Mouse (Mus musculus): Measurements from ENCODE around the gene Esrra. TPM values are rescaled to one million over a fixed set of nuclear protein-coding genes. Genes with fewer than 3 reads are reported as not detected.

Esrra gene
- total RNA-seq, 1 experiment from 2014 or later = 63.2 TPM

GRCm38 (mm10) chr19:6920741-6921636, 624 bp downstream of the Esrra start:
- peak; percentile 67 for DNase-seq

GRCm38 (mm10) chr19:6919876-6920740, 1.5 kb downstream of the Esrra start:
- peak; percentile 84 for DNase-seq

GRCm38 (mm10) chr19:6919431-6919830, 2.2 kb downstream of the Esrra start:
- DNase-seq = no peak

- no peak for DNase-seq
These were observed 3.3 kb downstream of the Esrra start for GRCm38 (mm10) chr19:6918321-6918720.

GRCm38 (mm10) chr19:6916496-6916895, 5.1 kb downstream of the Esrra start:
- DNase-seq = no peak

GRCm38 (mm10) chr19:6915276-6915675, 6.3 kb downstream of the Esrra start:
- DNase-seq = no peak

GRCm38 (mm10) chr19:6914540-6914939, 7.1 kb downstream of the Esrra start:
- peak; percentile 4 for DNase-seq

GRCm38 (mm10) chr19:6913991-6914390, 7.6 kb downstream of the Esrra start:
- peak; percentile 61 for DNase-seq

- DNase-seq = peak; percentile 2
These were observed 8.6 kb downstream of the Esrra start for GRCm38 (mm10) chr19:6913036-6913435.

- peak; percentile 10 for DNase-seq
These were observed 9.2 kb downstream of the Esrra start for GRCm38 (mm10) chr19:6912205-6912970.

GRCm38 (mm10) chr19:6911101-6912074, 10.2 kb downstream of the Esrra start:
- DNase-seq = peak; percentile 29

GRCm38 (mm10) chr19:6910306-6910705, 11.3 kb downstream of the Esrra start:
- DNase-seq = peak; percentile 77

- peak; percentile 94 for DNase-seq
These were observed 11.9 kb downstream of the Esrra start, which contains the start of the genes Trmt112 and Prdx5 for GRCm38 (mm10) chr19:6909507-6910289. Gene Trmt112 (plus strand): TSS chr19:6909698. Gene Prdx5 (minus strand): TSS chr19:6910106.

- no peak for DNase-seq
These were observed 12.6 kb downstream of the Esrra start for GRCm38 (mm10) chr19:6909021-6909420.

- no peak for DNase-seq
These were observed 13.6 kb downstream of the Esrra start for GRCm38 (mm10) chr19:6907811-6908540.

GRCm38 (mm10) chr19:6907094-6907493, 14.5 kb downstream of the Esrra start:
- DNase-seq = no peak

GRCm38 (mm10) chr19:6906199-6906598, 15.4 kb downstream of the Esrra start:
- DNase-seq = no peak

- DNase-seq = no peak
These were observed 16.0 kb downstream of the Esrra start for GRCm38 (mm10) chr19:6905498-6906159.

- no peak for DNase-seq
These were observed 16.8 kb downstream of the Esrra start for GRCm38 (mm10) chr19:6904846-6905245.
